Mouse (Mus musculus) kidney, postnatal 0 days (tissue): ENCODE measurements around the gene Gm11213. TPM values are rescaled to one million over a fixed set of nuclear protein-coding genes. Genes with fewer than 3 reads are reported as not detected.
A peak's percentile ranks its signal among the peaks of the same experiment; 100 is the strongest.

Experiments
- ATAC-seq: fragments of 200-750 bp; cut with Nextera tagmentation; replicated peaks from 2 replicates; pipeline ENCODE4 v1.8.0; 2017; ENCODE audit warnings: low read depth, moderate number of reproducible peaks, moderate TSS enrichment, moderate library complexity; ENCODE audit not compliant: low FRiP score
- DNase-seq: peaks from one replicate; pipeline ENCODE4 v3.0.0-alpha.2; 2016; ENCODE audit warnings: low spot score
- H3K27ac ChIP-seq: fragments of 300-500 bp; sonication (generic); 2 replicates; pipeline ENCODE4 v1.5.1; 2014; ENCODE audit warnings: mild to moderate bottlenecking
- H3K27me3 ChIP-seq: fragments of 300-500 bp; sonication (generic); 2 replicates; pipeline ENCODE4 v1.6.1; 2014; ENCODE audit warnings: low read length, mixed read lengths; ENCODE audit not compliant: insufficient read depth
- H3K36me3 ChIP-seq: fragments of 300-500 bp; sonication (generic); 2 replicates; pipeline ENCODE4 v1.6.1; 2014; ENCODE audit warnings: low read length, mixed read lengths; ENCODE audit not compliant: insufficient read depth
- H3K4me1 ChIP-seq: fragments of 300-500 bp; sonication (generic); replicated peaks from 2 replicates; pipeline ENCODE4 v1.6.1; 2014; ENCODE audit warnings: antibody characterized with exemption, low read length, mixed read lengths; ENCODE audit not compliant: insufficient read depth
- H3K4me2 ChIP-seq: fragments of 300-500 bp; sonication (generic); 2 replicates; pipeline ENCODE4 v1.6.1; 2014; ENCODE audit warnings: mild to moderate bottlenecking, low read length, moderate library complexity, mixed read lengths
- H3K4me3 ChIP-seq: fragments of 300-500 bp; sonication (generic); replicated peaks from 2 replicates; pipeline ENCODE4 v1.5.1; 2014; ENCODE audit warnings: low read depth, low read length
- H3K9ac ChIP-seq: fragments of 300-500 bp; sonication (generic); 2 replicates; pipeline ENCODE4 v1.6.1; 2014; ENCODE audit warnings: low read depth, low read length
- H3K9me3 ChIP-seq: fragments of 300-500 bp; sonication (generic); replicated peaks from 2 replicates; pipeline ENCODE4 v1.6.1; 2016; ENCODE audit warnings: low read length, inconsistent platforms, mixed read lengths
- CTCF ChIP-seq: IDR thresholded peaks from 2 replicates; pipeline ENCODE4 v1.5.1; 2016; ENCODE audit warnings: antibody characterized with exemption, low read depth, mild to moderate bottlenecking, moderate library complexity
- WGBS: fragments of 180-500 bp; shearing (Covaris S2); extraction: QIAGEN DNeasy Blood & Tissue Kit; methylation state at CpG from one replicate; pipeline ENCODE4 v1.1.7; 2014; 5-methylcytosine and 5-hydroxymethylcytosine counted together
- polyA plus RNA-seq: library from polyadenylated mRNA; unstranded; fragments of >200 nt; fragmentation: Nextera tagmentation; extraction: Ambion mirVana; gene quantifications from 2 replicates; pipeline ENCODE4 v1.2.1, GENCODE M21; 2015

Gm11213 gene
- polyA plus RNA-seq, 1 experiment from 2014 or later, result not detected

- ATAC-seq, result no peak
- no peak for TF ChIP-seq CTCF
- Histone ChIP-seq H3K27ac (no peak overlapping the region), H3K4me2 (no peak overlapping the region), H3K4me1 (no peaks in the 10 kb centered on the region), H3K9ac (no peak overlapping the region), H3K36me3 (no peaks in the 10 kb centered on the region), H3K9me3 (no peaks in the 10 kb centered on the region), H3K27me3 (no peaks in the 10 kb centered on the region), H3K4me3 (no peak overlapping the region)
- 78% methylated on average over 8 of the region's 8 CpGs for WGBS
- no peak for DNase-seq
Observed at GRCm38 (mm10) chr4:63627111-63627510, 22.1 kb upstream of the Gm11213 start.

GRCm38 (mm10) chr4:63625563-63626080 lies 20.6 kb upstream of the Gm11213 start:
- Histone ChIP-seq H3K4me1 (no peaks in the 10 kb centered on the region), H3K27me3 (no peaks in the 10 kb centered on the region), H3K27ac (no peak overlapping the region), H3K4me2 (no peak overlapping the region), H3K36me3 (no peaks in the 10 kb centered on the region), H3K9ac (no peak overlapping the region), H3K4me3 (no peak overlapping the region), H3K9me3 (no peaks in the 10 kb centered on the region)
- ATAC-seq (no peak), DNase-seq (peak; percentile 20)
- no peak for TF ChIP-seq CTCF
- WGBS, result 27% methylated on average over 3 of the region's 3 CpGs

- Histone ChIP-seq H3K27ac (no peak within 1 kb of the TSS), H3K9me3 (no peaks in the 10 kb centered on the region), H3K4me1 (no peaks in the 10 kb centered on the region), H3K27me3 (no peaks in the 10 kb centered on the region), H3K9ac (no peak within 1 kb of the TSS), H3K4me3 (no peak within 1 kb of the TSS), H3K36me3 (no peaks in the 10 kb centered on the region), H3K4me2 (no peak within 1 kb of the TSS)
- ATAC-seq, result no peak
- 58% methylated on average over 5 of the region's 5 CpGs for WGBS
- peak; percentile 65 for TF ChIP-seq CTCF
- peak; percentile 26 for DNase-seq
Observed at GRCm38 (mm10) chr4:63622378-63622835, 17.3 kb upstream of the Gm11213 start, which contains the start of gene Tex48. TSS of gene Tex48 (minus strand) at chr4:63622428.

GRCm38 (mm10) chr4:63621861-63622260 lies 16.8 kb upstream of the Gm11213 start:
- Histone ChIP-seq H3K9me3 (no peaks in the 10 kb centered on the region), H3K4me2 (no peak overlapping the region), H3K4me1 (no peaks in the 10 kb centered on the region), H3K9ac (no peak overlapping the region), H3K4me3 (no peak overlapping the region), H3K27me3 (no peaks in the 10 kb centered on the region), H3K27ac (no peak overlapping the region), H3K36me3 (no peaks in the 10 kb centered on the region)
- WGBS, result 78% methylated on average over 2 of the region's 2 CpGs
- DNase-seq (peak; percentile 16), ATAC-seq (no peak)
- no peak for TF ChIP-seq CTCF

GRCm38 (mm10) chr4:63608391-63608790 lies 3.3 kb upstream of the Gm11213 start:
- H3K27me3 ChIP-seq, result no peaks in the 10 kb centered on the region
- no peak overlapping the region for H3K9ac ChIP-seq
- H3K4me3 ChIP-seq, result no peak overlapping the region
- H3K36me3 ChIP-seq, result no peaks in the 10 kb centered on the region
- ATAC-seq, result no peak
- no peaks in the 10 kb centered on the region for H3K9me3 ChIP-seq
- 75% methylated on average over 7 of the region's 7 CpGs for WGBS
- H3K4me1 ChIP-seq, result no peaks in the 10 kb centered on the region
- no peak for DNase-seq
- no peak overlapping the region for H3K27ac ChIP-seq
- no peak for TF ChIP-seq CTCF
- H3K4me2 ChIP-seq, result no peak overlapping the region

- WGBS, result 68% methylated on average over 1 of the region's 1 CpGs
- Histone ChIP-seq H3K27ac (no peak overlapping the region), H3K36me3 (no peaks in the 10 kb centered on the region), H3K4me2 (no peak overlapping the region), H3K9me3 (no peaks in the 10 kb centered on the region), H3K27me3 (no peaks in the 10 kb centered on the region), H3K4me3 (no peak overlapping the region), H3K9ac (no peak overlapping the region), H3K4me1 (no peaks in the 10 kb centered on the region)
- ATAC-seq, result no peak
- no peak for TF ChIP-seq CTCF
- no peak for DNase-seq
Observed at GRCm38 (mm10) chr4:63605968-63606367, 907 bp upstream of the Gm11213 start.

GRCm38 (mm10) chr4:63605545-63605944 lies 484 bp upstream of the Gm11213 start:
- DNase-seq (no peak), ATAC-seq (no peak)
- no peak overlapping the region for H3K4me3 ChIP-seq
- no peak for TF ChIP-seq CTCF
- no peak overlapping the region for H3K4me2 ChIP-seq
- WGBS, result 95% methylated on average over 3 of the region's 3 CpGs
- no peak overlapping the region for H3K27ac ChIP-seq
- no peaks in the 10 kb centered on the region for H3K9me3 ChIP-seq
- no peaks in the 10 kb centered on the region for H3K4me1 ChIP-seq
- no peaks in the 10 kb centered on the region for H3K27me3 ChIP-seq
- H3K9ac ChIP-seq, result no peak overlapping the region
- H3K36me3 ChIP-seq, result no peaks in the 10 kb centered on the region
